Mouse (Mus musculus) heart, postnatal 0 days (tissue): ENCODE measurements around the gene Gstm1.

ENCODE experiments used
- CTCF ChIP-seq: IDR thresholded peaks from 2 replicates; pipeline ENCODE4 v1.5.1; 2016; ENCODE audit warnings: antibody characterized with exemption, control low read depth, low read depth
- EP300 ChIP-seq: IDR thresholded peaks from 2 replicates; pipeline ENCODE4 v1.6.1; 2016; ENCODE audit warnings: antibody characterized with exemption, low read depth

DNA sequence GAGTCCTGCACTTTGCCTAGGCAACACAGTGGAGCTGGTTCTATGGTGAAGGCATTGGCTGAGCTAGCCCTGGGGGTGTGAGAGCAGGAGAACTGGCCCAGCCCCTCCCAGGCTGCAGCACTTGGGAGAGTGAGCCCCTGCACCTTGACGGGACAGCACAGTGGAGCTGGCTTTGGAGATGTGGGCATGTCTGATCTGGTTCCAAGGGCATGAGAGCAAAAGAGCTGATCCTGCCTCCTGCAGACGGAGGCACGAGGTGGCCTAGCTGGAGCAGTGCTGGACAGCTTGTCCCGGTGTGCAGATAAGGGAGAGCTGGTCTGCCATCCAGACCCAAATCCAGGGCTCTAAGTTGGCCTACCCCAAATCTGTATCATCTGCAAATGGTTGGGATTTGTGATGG lies 46.9 kb upstream of the Gstm1 start:
- TF ChIP-seq CTCF (no peak), EP300 (no peak)
